Mouse (Mus musculus) liver, embryonic 13.5 days (tissue): ENCODE results near the gene Flnb. TPM values are rescaled to one million over a fixed set of nuclear protein-coding genes. Genes with fewer than 3 reads are reported as not detected.
A peak's percentile ranks its signal among the peaks of the same experiment; 100 is the strongest.

Experiments used
- ATAC-seq: fragments of 200-750 bp; cut with Nextera tagmentation; 2 replicates; pipeline ENCODE4 v1.8.0; 2017; ENCODE audit warnings: low read depth, mild to moderate bottlenecking, moderate number of reproducible peaks, moderate library complexity
- DNase-seq: peaks from one replicate; pipeline ENCODE4 v3.0.0; 2022
- H3K27ac ChIP-seq: fragments of 300-500 bp; sonication (generic); 2 replicates; pipeline ENCODE4 v1.5.1; 2015; ENCODE audit warnings: moderate library complexity, mild to moderate bottlenecking, inconsistent platforms
- H3K27me3 ChIP-seq: fragments of 300-500 bp; sonication (generic); 2 replicates; pipeline ENCODE4 v1.6.1; 2015; ENCODE audit warnings: mild to moderate bottlenecking, inconsistent platforms
- H3K36me3 ChIP-seq: fragments of 300-500 bp; sonication (generic); 2 replicates; pipeline ENCODE4 v1.6.1; 2015; ENCODE audit warnings: mild to moderate bottlenecking, inconsistent platforms
- H3K4me1 ChIP-seq: fragments of 300-500 bp; sonication (generic); replicated peaks from 2 replicates; pipeline ENCODE4 v1.6.1; 2015; ENCODE audit warnings: inconsistent platforms
- H3K4me2 ChIP-seq: fragments of 300-500 bp; sonication (generic); 2 replicates; pipeline ENCODE4 v1.6.1; 2015; ENCODE audit warnings: inconsistent platforms, mild to moderate bottlenecking, moderate library complexity
- H3K4me3 ChIP-seq: fragments of 300-500 bp; sonication (generic); replicated peaks from 2 replicates; pipeline ENCODE4 v1.5.1; 2015; ENCODE audit warnings: mild to moderate bottlenecking, inconsistent platforms
- H3K9ac ChIP-seq: fragments of 300-500 bp; sonication (generic); 2 replicates; pipeline ENCODE4 v1.6.1; 2015; ENCODE audit warnings: mild to moderate bottlenecking, inconsistent platforms
- H3K9me3 ChIP-seq: fragments of 300-500 bp; sonication (generic); replicated peaks from 2 replicates; pipeline ENCODE4 v1.6.1; 2016; ENCODE audit warnings: inconsistent platforms
- WGBS: fragments of 180-500 bp; shearing (Covaris S2); methylation state at CpG from one replicate; pipeline ENCODE4 v1.1.7; 2015; ENCODE audit not compliant: insufficient replicate concordance; 5-methylcytosine and 5-hydroxymethylcytosine counted together
- polyA plus RNA-seq: library from polyadenylated mRNA; unstranded; fragments of >200 nt; fragmentation: Nextera tagmentation; extraction: Ambion mirVana; gene quantifications from 2 replicates; pipeline ENCODE4 v1.2.1, GENCODE M21; 2015

Gene Flnb
- polyA plus RNA-seq, 1 experiment from 2014 or later = 2.9 TPM

DNA sequence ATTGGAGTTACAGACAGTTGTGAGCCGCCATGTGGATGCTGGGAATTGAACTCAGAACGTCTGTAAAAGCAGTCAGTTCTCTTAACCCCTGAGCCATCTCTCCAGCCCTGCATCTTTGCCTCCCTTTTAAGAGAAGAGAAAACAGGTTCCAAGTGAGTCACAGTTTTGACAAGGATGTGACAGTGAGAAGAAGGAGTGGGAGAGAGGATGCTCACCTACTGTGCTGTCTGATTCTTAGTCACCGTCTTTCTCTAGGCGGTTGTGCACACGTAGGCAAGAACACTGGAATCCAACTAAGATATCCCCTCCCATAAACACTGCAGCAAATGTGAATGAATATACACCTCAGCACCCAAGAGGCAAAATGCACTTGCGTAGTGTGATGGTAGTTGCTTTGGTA, 157.4 kb downstream of the Flnb start:
- H3K4me1 ChIP-seq = no peaks in the 10 kb centered on the region
- H3K9me3 ChIP-seq = no peaks in the 10 kb centered on the region
- 64% methylated on average over 6 of the region's 6 CpGs for WGBS
- no peak overlapping the region for H3K4me2 ChIP-seq
- H3K27ac ChIP-seq = no peak overlapping the region
- H3K9ac ChIP-seq = no peak overlapping the region
- no peaks in the 10 kb centered on the region for H3K36me3 ChIP-seq
- no peak for ATAC-seq
- DNase-seq = no peak
- H3K27me3 ChIP-seq = no peaks in the 10 kb centered on the region
- H3K4me3 ChIP-seq = no peak overlapping the region

DNA sequence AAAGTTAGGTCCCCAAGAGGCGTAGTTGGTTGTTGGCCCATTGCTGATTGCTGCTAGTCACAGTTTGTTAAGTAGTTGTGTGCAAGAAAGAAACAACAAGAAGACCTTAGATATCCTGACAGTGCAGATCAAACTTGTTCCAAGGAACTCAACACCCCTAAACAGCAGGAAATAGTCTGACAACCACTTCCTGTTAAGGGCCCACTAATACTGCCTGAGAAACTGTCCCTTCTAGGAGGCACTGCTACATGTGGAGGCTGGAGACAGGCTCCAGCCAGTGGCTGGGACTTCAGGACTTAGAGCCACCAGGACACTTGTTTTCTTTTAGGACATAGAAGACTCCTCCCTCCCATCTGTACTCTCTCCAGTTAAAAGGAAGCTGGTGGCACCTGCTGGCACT, 159.7 kb downstream of the Flnb start:
- no peaks in the 10 kb centered on the region for H3K4me1 ChIP-seq
- WGBS = 63% methylated on average over 1 of the region's 1 CpGs
- H3K9ac ChIP-seq = no peak overlapping the region
- no peaks in the 10 kb centered on the region for H3K9me3 ChIP-seq
- H3K27ac ChIP-seq = 0 out of 2 replicates have a peak overlapping the region, but pooled peaks have one; percentile 9
- H3K4me2 ChIP-seq = no peak overlapping the region
- no peaks in the 10 kb centered on the region for H3K36me3 ChIP-seq
- DNase-seq (no peak), ATAC-seq (no peak)
- H3K27me3 ChIP-seq = no peaks in the 10 kb centered on the region
- H3K4me3 ChIP-seq = no peak overlapping the region

- Histone ChIP-seq H3K27ac (0 out of 2 replicates have a peak overlapping the region, but pooled peaks have one; percentile 9), H3K4me3 (no peak overlapping the region), H3K9ac (no peak overlapping the region), H3K9me3 (no peaks in the 10 kb centered on the region), H3K36me3 (no peaks in the 10 kb centered on the region), H3K4me1 (no peaks in the 10 kb centered on the region), H3K27me3 (no peaks in the 10 kb centered on the region), H3K4me2 (no peak overlapping the region)
- ATAC-seq (no peak), DNase-seq (no peak)
- 46% methylated on average over 1 of the region's 1 CpGs for WGBS
Observed at GRCm38 (mm10) chr14:7978183-7978582, 160.4 kb downstream of the Flnb start.

- Histone ChIP-seq H3K9me3 (no peaks in the 10 kb centered on the region), H3K27me3 (no peaks in the 10 kb centered on the region), H3K36me3 (no peaks in the 10 kb centered on the region), H3K4me2 (no peak overlapping the region), H3K9ac (no peak overlapping the region), H3K4me1 (no peaks in the 10 kb centered on the region), H3K4me3 (no peak overlapping the region), H3K27ac (no peak overlapping the region)
- 88% methylated on average over 1 of the region's 1 CpGs for WGBS
- DNase-seq (no peak), ATAC-seq (no peak)
Observed at GRCm38 (mm10) chr14:7981226-7981625, 163.5 kb downstream of the Flnb start.

GRCm38 (mm10) chr14:7986913-7987312, 169.2 kb downstream of the Flnb start:
- no peaks in the 10 kb centered on the region for H3K27me3 ChIP-seq
- 81% methylated on average over 6 of the region's 6 CpGs for whole genome bisulfite sequencing
- no peaks in the 10 kb centered on the region for H3K4me1 ChIP-seq
- ATAC-seq = no peak
- no peak for DNase-seq
- no peaks in the 10 kb centered on the region for H3K36me3 ChIP-seq
- no peak overlapping the region for H3K27ac ChIP-seq
- H3K9me3 ChIP-seq = no peaks in the 10 kb centered on the region
- no peak overlapping the region for H3K4me2 ChIP-seq
- H3K4me3 ChIP-seq = no peak overlapping the region
- no peak overlapping the region for H3K9ac ChIP-seq

DNA sequence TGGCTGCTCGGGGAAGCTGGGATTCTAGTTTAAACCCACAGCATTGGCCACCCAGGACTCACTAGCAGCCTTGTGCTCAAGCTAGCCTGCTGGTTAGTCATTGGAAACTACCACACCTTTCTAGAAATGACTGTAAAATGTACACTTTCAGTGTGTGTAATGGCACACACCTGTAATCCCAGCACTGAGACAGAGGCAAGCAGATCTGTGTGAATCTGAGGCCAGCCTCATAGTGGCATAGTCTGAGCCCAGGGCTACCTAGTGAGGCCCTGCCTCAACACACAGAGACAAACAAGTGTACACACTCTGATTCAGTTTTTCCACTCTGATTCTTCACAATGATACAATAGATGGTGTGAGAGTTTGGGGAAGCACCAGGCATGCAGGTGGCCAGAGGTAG, 171.6 kb downstream of the Flnb start:
- no peak for ATAC-seq
- no peak overlapping the region for H3K27ac ChIP-seq
- 44% methylated on average over 1 of the region's 1 CpGs for WGBS

GRCm38 (mm10) chr14:7989961-7990360, 172.2 kb downstream of the Flnb start:
- Histone ChIP-seq H3K27me3 (no peaks in the 10 kb centered on the region), H3K4me3 (no peak overlapping the region), H3K27ac (no peak overlapping the region), H3K36me3 (no peaks in the 10 kb centered on the region), H3K4me1 (no peaks in the 10 kb centered on the region), H3K9me3 (no peaks in the 10 kb centered on the region), H3K4me2 (no peak overlapping the region), H3K9ac (no peak overlapping the region)
- 24% methylated on average over 3 of the region's 3 CpGs for WGBS
- no peak for ATAC-seq
- DNase-seq = no peak

More for the DNA sequence above, 171.6 kb downstream of the Flnb start:
- Histone ChIP-seq H3K4me1 (no peaks in the 10 kb centered on the region), H3K4me3 (no peak overlapping the region), H3K9me3 (no peaks in the 10 kb centered on the region), H3K36me3 (no peaks in the 10 kb centered on the region), H3K27me3 (no peaks in the 10 kb centered on the region), H3K9ac (no peak overlapping the region), H3K4me2 (no peak overlapping the region)
- DNase-seq = no peak

- DNase-seq = no peak
- H3K27ac ChIP-seq = peak overlapping the region; percentile 18; the same call in 1 of the 2 replicates
Observed at GRCm38 (mm10) chr14:7991108-7991776, 173.5 kb downstream of the Flnb start.

DNA sequence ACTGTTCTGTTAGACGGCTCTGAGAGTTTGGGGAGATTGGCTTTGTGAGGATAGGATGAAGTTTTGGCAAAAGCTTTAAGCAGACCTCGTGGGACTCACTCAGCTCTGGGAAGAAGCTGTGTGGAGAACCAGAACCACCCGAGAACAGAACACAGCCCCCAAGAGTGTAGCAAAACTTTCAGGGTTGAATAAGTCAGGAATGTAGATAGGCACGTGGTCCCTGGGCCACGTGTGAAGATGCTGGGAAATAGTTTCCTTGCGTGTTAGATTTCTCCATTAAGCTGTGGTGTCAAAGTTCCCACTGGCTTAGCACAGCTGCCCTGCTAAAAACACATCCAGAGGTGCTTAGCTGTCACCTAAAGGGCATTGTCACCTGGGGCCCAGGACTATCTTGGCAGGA, 174.4 kb downstream of the Flnb start:
- Histone ChIP-seq H3K4me2 (no peak overlapping the region), H3K36me3 (no peaks in the 10 kb centered on the region), H3K4me3 (no peak overlapping the region), H3K27me3 (no peaks in the 10 kb centered on the region), H3K4me1 (no peaks in the 10 kb centered on the region), H3K9ac (no peak overlapping the region), H3K27ac (no peak overlapping the region), H3K9me3 (no peaks in the 10 kb centered on the region)
- ATAC-seq = no peak
- DNase-seq = no peak
- 55% methylated on average over 6 of the region's 6 CpGs for WGBS

More at GRCm38 (mm10) chr14:7991108-7991776, 173.5 kb downstream of the Flnb start:
- no peak overlapping the region for H3K9ac ChIP-seq
- ATAC-seq = no peak
- no peak overlapping the region for H3K4me2 ChIP-seq
- no peaks in the 10 kb centered on the region for H3K4me1 ChIP-seq
- H3K36me3 ChIP-seq = no peaks in the 10 kb centered on the region
- WGBS = 50% methylated on average over 5 of the region's 5 CpGs
- H3K9me3 ChIP-seq = no peaks in the 10 kb centered on the region
- H3K27me3 ChIP-seq = no peaks in the 10 kb centered on the region
- H3K4me3 ChIP-seq = no peak overlapping the region

- no peak within 1 kb of the TSS for H3K27ac ChIP-seq
- no peaks in the 10 kb centered on the region for H3K4me1 ChIP-seq
- ATAC-seq = no peak
- no peaks in the 10 kb centered on the region for H3K9me3 ChIP-seq
- WGBS = 52% methylated on average over 8 of the region's 8 CpGs
- H3K9ac ChIP-seq = no peak within 1 kb of the TSS
- no peak within 1 kb of the TSS for H3K4me2 ChIP-seq
- 0 out of 2 replicates have a peak, but pooled peaks cover 6% of the 10 kb centered on the region for H3K27me3 ChIP-seq
- H3K4me3 ChIP-seq = no peak within 1 kb of the TSS
- DNase-seq = no peak
- H3K36me3 ChIP-seq = no peaks in the 10 kb centered on the region
Observed at GRCm38 (mm10) chr14:7994271-7994767, 176.6 kb downstream of the Flnb start, which contains the start of gene Dnase1l3. Gene Dnase1l3, minus strand, starts transcription at chr14:7994573.

GRCm38 (mm10) chr14:7997255-7997696, 179.5 kb downstream of the Flnb start:
- no peak overlapping the region; the same call in 1 of the 2 replicates for H3K4me3 ChIP-seq
- peak overlapping the region; percentile 49 for H3K4me2 ChIP-seq
- DNase-seq (peak; percentile 69), ATAC-seq (peak; percentile 54; the same call in 1 of the 2 replicates)
- WGBS = under 1% methylated on average over 15 of the region's 15 CpGs
- no peak overlapping the region for H3K27ac ChIP-seq
- H3K9me3 ChIP-seq = no peaks in the 10 kb centered on the region
- H3K4me1 ChIP-seq = no peaks in the 10 kb centered on the region
- H3K9ac ChIP-seq = no peak overlapping the region
- H3K36me3 ChIP-seq = no peaks in the 10 kb centered on the region
- H3K27me3 ChIP-seq = peaks cover 32% of the 10 kb centered on the region

DNA sequence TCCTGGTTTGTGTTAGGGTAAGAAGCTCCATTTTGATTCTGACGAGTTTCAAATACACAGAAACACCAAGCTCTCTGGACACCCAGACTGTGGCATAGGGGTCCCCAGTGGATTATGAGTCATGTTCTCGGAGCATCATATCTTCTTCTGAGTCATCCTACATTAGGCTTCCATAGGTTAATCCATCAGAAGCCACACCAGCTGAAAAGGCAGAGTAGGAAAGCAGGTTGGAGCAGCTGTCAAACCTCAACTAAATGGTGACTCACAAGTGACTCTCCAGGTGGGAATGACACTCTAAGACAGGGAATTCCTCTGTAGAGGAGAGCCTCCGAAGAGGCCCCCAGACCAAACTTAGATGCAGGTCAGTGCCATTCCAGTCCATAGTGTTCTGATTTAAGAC, 181.3 kb downstream of the Flnb start:
- peaks cover 17% of the 10 kb centered on the region; the same call in 1 of the 2 replicates for H3K4me1 ChIP-seq
- no peak overlapping the region for H3K9ac ChIP-seq
- no peaks in the 10 kb centered on the region for H3K36me3 ChIP-seq
- no peak overlapping the region for H3K4me3 ChIP-seq
- H3K9me3 ChIP-seq = no peaks in the 10 kb centered on the region
- peaks cover 50% of the 10 kb centered on the region for H3K27me3 ChIP-seq
- ATAC-seq (no peak), DNase-seq (no peak)
- H3K4me2 ChIP-seq = no peak overlapping the region
- H3K27ac ChIP-seq = no peak overlapping the region
- WGBS = 59% methylated on average over 3 of the region's 3 CpGs
